Mouse (Mus musculus): ENCODE data around the gene Gm49361. TPM values are rescaled to one million over a fixed set of nuclear protein-coding genes. Genes with fewer than 3 reads are reported as not detected.

Gene Gm49361
- total and polyA plus RNA-seq, 3 experiments, result not detected

- Histone ChIP-seq H3K4me3 (replicated peaks in 1 of 3; ENCODE audit: low read depth in 2 of 3, low read length in 2 of 3, poor library complexity in 1 of 3) (no peak overlapping the region), H3K27me3 (replicated peaks) (peaks cover 1% of the 10 kb centered on the region), H3K4me1 (ENCODE audit: control insufficient read depth in 1 of 2, insufficient read depth in 2 of 2) (peaks cover 21 to 42% of the 10 kb centered on the region in 2 experiments), H3K27ac (ENCODE audit: insufficient read depth, low read depth) (peak overlapping the region; percentile 64), H3K79me2 (replicated peaks; ENCODE audit: control insufficient read depth, extremely low read depth, insufficient read depth, poor library complexity, severe bottlenecking) (no peaks in the 10 kb centered on the region), H3K9me3 (replicated peaks; ENCODE audit: low read length) (peaks cover 4% of the 10 kb centered on the region), H3K36me3 (replicated peaks in 1 of 2; ENCODE audit: control insufficient read depth in 1 of 2, insufficient read depth in 1 of 2, low read length in 1 of 2) (no peaks in the 10 kb centered on the region), H3K9ac (ENCODE audit: insufficient read depth, low read depth) (peak overlapping the region; percentile 12), H3K4me2 (ENCODE audit: insufficient read depth, low read depth, poor library complexity, severe bottlenecking) (0 out of 2 replicates have a peak overlapping the region, but pooled peaks have one; percentile 21)
- DNase-seq (ENCODE audit: extremely low read depth), result peak; percentile 46
- in situ Hi-C loops (cut with MboI; ENCODE audit: low pct_ligation_motif_present, low pct_unique_long_range_greater_than_20kb, low sequenced_read_pairs) (no loop called here), dilution Hi-C loops (cut with MboI; ENCODE audit: extremely low pct_ligation_motif_present, extremely low pct_unique_long_range_greater_than_20kb, low sequenced_read_pairs) (no loop called here)
- TF ChIP-seq ZKSCAN1 (IDR thresholded peaks at IDR 0.05; ENCODE audit: borderline replicate concordance, low read depth, low read length) (no peak), IRF4 (IDR thresholded peaks at IDR 0.05; ENCODE audit: low read depth, low read length) (no peak), SIN3A (IDR thresholded peaks at IDR 0.05; ENCODE audit: low read length) (no peak), RAD21 (IDR thresholded peaks at IDR 0.05; ENCODE audit: low read depth, low read length) (no peak), POLR2AphosphoS2 (IDR thresholded peaks at IDR 0.05; ENCODE audit: low read depth, low read length) (no peak), BHLHE40 (IDR thresholded peaks at IDR 0.05; ENCODE audit: low read depth, low read length) (no peak), MXI1 (IDR thresholded peaks at IDR 0.05; ENCODE audit: low read depth, low read length) (no peak), ZMIZ1 (IDR thresholded peaks at IDR 0.05; ENCODE audit: low read depth, low read length) (no peak), MYC (IDR thresholded peaks at IDR 0.05; ENCODE audit: low read depth, low read length) (no peak), ZC3H11A (IDR thresholded peaks at IDR 0.05; ENCODE audit: low read depth, low read length) (no peak), RCOR1 (conservative IDR thresholded peaks at IDR 0.05; ENCODE audit: low read depth, low read length) (no peak), TCF12 (IDR thresholded peaks at IDR 0.05; ENCODE audit: low read depth, low read length) (no peak)
These were observed 15.4 kb downstream of the Gm49361 start for GRCm38 (mm10) chr14:57730527-57730926.

- DNase-seq (ENCODE audit: extremely low read depth), result peak; percentile 90
- H3K79me2 ChIP-seq (replicated peaks; ENCODE audit: control insufficient read depth, extremely low read depth, insufficient read depth, poor library complexity, severe bottlenecking), result no peaks in the 10 kb centered on the region
- peak overlapping the region; percentile 68 for H3K4me2 ChIP-seq (ENCODE audit: insufficient read depth, low read depth, poor library complexity, severe bottlenecking)
- dilution Hi-C loops (cut with MboI; ENCODE audit: extremely low pct_ligation_motif_present, extremely low pct_unique_long_range_greater_than_20kb, low sequenced_read_pairs) (no loop called here), in situ Hi-C loops (cut with MboI; ENCODE audit: low pct_ligation_motif_present, low pct_unique_long_range_greater_than_20kb, low sequenced_read_pairs) (no loop called here)
- peak overlapping the region; percentile 64 for H3K27ac ChIP-seq (ENCODE audit: insufficient read depth, low read depth)
- no peaks in the 10 kb centered on the region for H3K27me3 ChIP-seq (replicated peaks)
- H3K9me3 ChIP-seq (replicated peaks; ENCODE audit: low read length), result peaks cover 4% of the 10 kb centered on the region
- no peaks in the 10 kb centered on the region for H3K36me3 ChIP-seq (replicated peaks in 1 of 2; ENCODE audit: control insufficient read depth in 1 of 2, insufficient read depth in 1 of 2, low read length in 1 of 2)
- H3K9ac ChIP-seq (ENCODE audit: insufficient read depth, low read depth), result peak overlapping the region; percentile 12
- no peak overlapping the region for H3K4me3 ChIP-seq (replicated peaks in 1 of 3; ENCODE audit: low read depth in 2 of 3, low read length in 2 of 3, poor library complexity in 1 of 3)
- H3K4me1 ChIP-seq (ENCODE audit: control insufficient read depth in 1 of 2, insufficient read depth in 2 of 2), result peaks cover 21 to 42% of the 10 kb centered on the region in 2 experiments
- TF ChIP-seq TBP (conservative IDR thresholded peaks at IDR 0.05; ENCODE audit: low read depth, low read length) (0 out of 2 replicates have a peak, but pooled peaks have one; percentile 34), MAFK (IDR thresholded peaks at IDR 0.05; ENCODE audit: insufficient replicate concordance, low read length) (peak; percentile 55; the same call in 1 of the 2 replicates), USF1 (IDR thresholded peaks at IDR 0.05; ENCODE audit: low read depth, low read length) (no peak), NELFE (IDR thresholded peaks at IDR 0.05; ENCODE audit: low read depth, low read length) (peak; percentile 60), MEF2A (IDR thresholded peaks at IDR 0.05; ENCODE audit: borderline replicate concordance, low read depth, low read length) (peak; percentile 89), E2F4 (IDR thresholded peaks at IDR 0.05; ENCODE audit: insufficient replicate concordance, low read depth, low read length) (0 out of 2 replicates have a peak, but pooled peaks have one; percentile 46), ZC3H11A (IDR thresholded peaks at IDR 0.05; ENCODE audit: low read depth, low read length) (no peak), MAZ (IDR thresholded peaks at IDR 0.05; ENCODE audit: low read depth, low read length) (peak; percentile 75), PAX5 (IDR thresholded peaks at IDR 0.05; ENCODE audit: low read length) (no peak), NRF1 (IDR thresholded peaks at IDR 0.05; ENCODE audit: low read depth, low read length) (peak; percentile 41; the same call in 1 of the 2 replicates), ETS1 (conservative IDR thresholded peaks at IDR 0.05; ENCODE audit: low read depth, low read length) (peak; percentile 83), JUND (conservative IDR thresholded peaks at IDR 0.05; ENCODE audit: low read depth, low read length) (peak; percentile 76), JUN (IDR thresholded peaks at IDR 0.05; ENCODE audit: insufficient read depth, low read depth, low read length) (peak; percentile 68), CHD1 (IDR thresholded peaks at IDR 0.05; ENCODE audit: low read depth, low read length) (0 out of 2 replicates have a peak, but pooled peaks have one; percentile 48), EP300 (IDR thresholded peaks at IDR 0.05; ENCODE audit: low read length) (peak; percentile 98), ZNF384 (IDR thresholded peaks at IDR 0.05; ENCODE audit: low read depth, low read length) (no peak; the same call in 1 of the 2 replicates), HCFC1 (IDR thresholded peaks at IDR 0.05; ENCODE audit: low read depth, low read length) (no peak; the same call in none of the 2 replicates), ZMIZ1 (IDR thresholded peaks at IDR 0.05; ENCODE audit: low read depth, low read length) (no peak), USF2 (conservative IDR thresholded peaks at IDR 0.05; ENCODE audit: low read depth, low read length) (no peak), ELF1 (IDR thresholded peaks at IDR 0.05; ENCODE audit: low read depth, low read length) (peak; percentile 54; the same call in 1 of the 2 replicates), SIN3A (IDR thresholded peaks at IDR 0.05; ENCODE audit: low read length) (peak; percentile 88), MAX (IDR thresholded peaks at IDR 0.05; ENCODE audit: low read length) (peak; percentile 89), MYC (IDR thresholded peaks at IDR 0.05; ENCODE audit: low read depth, low read length) (peak; percentile 88), MXI1 (IDR thresholded peaks at IDR 0.05; ENCODE audit: low read depth, low read length) (peak; percentile 84)
These were observed 15.9 kb downstream of the Gm49361 start for GRCm38 (mm10) chr14:57729975-57730499.
